Mouse (Mus musculus): ENCODE measurements around the gene Cox18. TPM values are rescaled to one million over a fixed set of nuclear protein-coding genes. Genes with fewer than 3 reads are reported as not detected.

Gene Cox18
- polyA plus RNA-seq, 1 experiment from 2014 or later, result 43.0 TPM

Other genes starting within 250 kb of the Cox18 start
- gene Ankrd17, start 142.6 kb upstream of the Cox18 start, polyA plus RNA-seq (2015; fragmentation: Nextera tagmentation; extraction: Ambion mirVana), result 25.8 and 27.3 TPM in 2 replicates
- gene Gm9958, start 143.2 kb upstream of the Cox18 start, polyA plus RNA-seq (2015; fragmentation: Nextera tagmentation; extraction: Ambion mirVana), result 3.8 and 4.3 TPM in 2 replicates
- gene Alb, start 236.9 kb upstream of the Cox18 start, polyA plus RNA-seq (2015; fragmentation: Nextera tagmentation; extraction: Ambion mirVana), result 2.1 and 4.8 TPM in 2 replicates

Data from neural tube, embryonic 15.5 days (tissue).